Mouse (Mus musculus): ENCODE measurements around the gene Srprb. TPM values are rescaled to one million over a fixed set of nuclear protein-coding genes. Genes with fewer than 3 reads are reported as not detected.

Srprb gene
- total and polyA plus RNA-seq, 2 experiments from 2014 or later, result 43.1 to 55.3 TPM

- Histone ChIP-seq H3K9ac (replicated peaks; ENCODE audit: low read length) (no peak overlapping the region), H3K27me3 (ENCODE audit: insufficient read depth, low read length) (no peaks in the 10 kb centered on the region), H3K4me1 (ENCODE audit: insufficient read depth, low read length) (peaks cover 6% of the 10 kb centered on the region; the same call in 1 of the 2 replicates), H3K9me3 (ENCODE audit: low read length) (no peaks in the 10 kb centered on the region), H3K36me3 (ENCODE audit: insufficient read depth, low read length) (no peaks in the 10 kb centered on the region), H3K4me2 (ENCODE audit: low read depth, low read length) (no peak overlapping the region), H3K27ac (peak overlapping the region; percentile 42; the same call in 1 of the 2 replicates), H3K4me3 (ENCODE audit: low read length) (no peak overlapping the region)
- no peak for DNase-seq (ENCODE audit: low spot score)
- TF ChIP-seq CTCF (IDR thresholded peaks at IDR 0.05; ENCODE audit: low read depth), result no peak
- no peak for ATAC-seq
- 40% methylated on average over 7 of the region's 7 CpGs for WGBS
Observed at GRCm38 (mm10) chr9:103234565-103235165, 32.7 kb upstream of the Srprb start.

DNA sequence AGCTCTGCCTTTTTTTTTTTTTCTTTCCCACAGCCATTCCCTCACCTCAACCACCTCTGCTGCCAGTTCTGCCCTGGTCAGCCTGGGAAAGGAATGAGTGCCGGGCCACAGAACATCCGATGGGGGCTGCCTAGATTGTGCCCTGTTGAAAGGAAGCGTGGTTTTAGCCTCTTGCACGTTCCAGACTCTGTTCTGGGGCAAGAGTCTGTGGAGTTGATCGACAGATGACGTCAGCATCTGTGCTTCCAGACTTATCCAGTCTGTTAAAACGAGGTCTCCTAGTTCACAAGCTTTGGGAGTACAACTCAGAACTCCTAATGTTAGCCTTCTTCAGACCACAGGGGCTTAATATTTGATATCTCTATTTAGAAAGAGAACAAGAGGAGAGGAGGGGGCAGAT lies 32.1 kb upstream of the Srprb start:
- Histone ChIP-seq H3K27ac (peak overlapping the region; percentile 42; the same call in 1 of the 2 replicates), H3K4me1 (ENCODE audit: insufficient read depth, low read length) (peaks cover 6% of the 10 kb centered on the region; the same call in 1 of the 2 replicates), H3K27me3 (ENCODE audit: insufficient read depth, low read length) (no peaks in the 10 kb centered on the region), H3K36me3 (ENCODE audit: insufficient read depth, low read length) (no peaks in the 10 kb centered on the region), H3K4me3 (ENCODE audit: low read length) (no peak overlapping the region), H3K9ac (replicated peaks; ENCODE audit: low read length) (no peak overlapping the region), H3K9me3 (ENCODE audit: low read length) (no peaks in the 10 kb centered on the region), H3K4me2 (ENCODE audit: low read depth, low read length) (no peak overlapping the region)
- 69% methylated on average over 7 of the region's 7 CpGs for WGBS
- no peak for TF ChIP-seq CTCF (IDR thresholded peaks at IDR 0.05; ENCODE audit: low read depth)
- ATAC-seq (no peak), DNase-seq (ENCODE audit: low spot score) (no peak)

GRCm38 (mm10) chr9:103233006-103233395 lies 31.1 kb upstream of the Srprb start:
- Histone ChIP-seq H3K27ac (no peak overlapping the region), H3K27me3 (ENCODE audit: insufficient read depth, low read length) (no peaks in the 10 kb centered on the region), H3K36me3 (ENCODE audit: insufficient read depth, low read length) (no peaks in the 10 kb centered on the region), H3K9me3 (ENCODE audit: low read length) (no peaks in the 10 kb centered on the region), H3K4me2 (ENCODE audit: low read depth, low read length) (no peak overlapping the region), H3K9ac (replicated peaks; ENCODE audit: low read length) (no peak overlapping the region), H3K4me3 (ENCODE audit: low read length) (no peak overlapping the region), H3K4me1 (ENCODE audit: insufficient read depth, low read length) (peaks cover 6% of the 10 kb centered on the region; the same call in 1 of the 2 replicates)
- 72% methylated on average over 7 of the region's 7 CpGs for WGBS
- no peak for TF ChIP-seq CTCF (IDR thresholded peaks at IDR 0.05; ENCODE audit: low read depth)
- DNase-seq (ENCODE audit: low spot score) (no peak), ATAC-seq (no peak)

- Histone ChIP-seq H3K4me1 (ENCODE audit: insufficient read depth, low read length) (peaks cover 6% of the 10 kb centered on the region; the same call in 1 of the 2 replicates), H3K27ac (no peak overlapping the region), H3K4me2 (ENCODE audit: low read depth, low read length) (no peak overlapping the region), H3K9ac (replicated peaks; ENCODE audit: low read length) (no peak overlapping the region), H3K4me3 (ENCODE audit: low read length) (no peak overlapping the region), H3K9me3 (ENCODE audit: low read length) (no peaks in the 10 kb centered on the region), H3K36me3 (ENCODE audit: insufficient read depth, low read length) (no peaks in the 10 kb centered on the region), H3K27me3 (ENCODE audit: insufficient read depth, low read length) (no peaks in the 10 kb centered on the region)
- no peak for DNase-seq (ENCODE audit: low spot score)
- TF ChIP-seq CTCF (IDR thresholded peaks at IDR 0.05; ENCODE audit: low read depth), result no peak
- 90% methylated on average over 7 of the region's 7 CpGs for WGBS
- no peak for ATAC-seq
Observed at GRCm38 (mm10) chr9:103232232-103233005, 30.5 kb upstream of the Srprb start.

- Histone ChIP-seq H3K4me3 (ENCODE audit: low read length) (peak within 1 kb of the TSS; percentile 15), H3K27ac (peak within 1 kb of the TSS; percentile 76; the same call in 1 of the 2 replicates), H3K4me1 (ENCODE audit: insufficient read depth, low read length) (peaks cover 6% of the 10 kb centered on the region; the same call in 1 of the 2 replicates), H3K9ac (replicated peaks; ENCODE audit: low read length) (peak within 1 kb of the TSS; percentile 37), H3K4me2 (ENCODE audit: low read depth, low read length) (peak within 1 kb of the TSS; percentile 41), H3K36me3 (ENCODE audit: insufficient read depth, low read length) (no peaks in the 10 kb centered on the region), H3K9me3 (ENCODE audit: low read length) (no peaks in the 10 kb centered on the region), H3K27me3 (ENCODE audit: insufficient read depth, low read length) (no peaks in the 10 kb centered on the region)
- DNase-seq (ENCODE audit: low spot score), result peak; percentile 54
- peak; percentile 85 for ATAC-seq
- WGBS, result 43% methylated on average over 29 of the region's 29 CpGs
- TF ChIP-seq CTCF (IDR thresholded peaks at IDR 0.05; ENCODE audit: low read depth), result no peak
Observed at GRCm38 (mm10) chr9:103230151-103230951, 28.4 kb upstream of the Srprb start, which contains the start of the genes Gm20425 and Trf. Gm20425 (minus strand) TSS chr9:103230307. Trf (minus strand) TSS chr9:103230444.

DNA sequence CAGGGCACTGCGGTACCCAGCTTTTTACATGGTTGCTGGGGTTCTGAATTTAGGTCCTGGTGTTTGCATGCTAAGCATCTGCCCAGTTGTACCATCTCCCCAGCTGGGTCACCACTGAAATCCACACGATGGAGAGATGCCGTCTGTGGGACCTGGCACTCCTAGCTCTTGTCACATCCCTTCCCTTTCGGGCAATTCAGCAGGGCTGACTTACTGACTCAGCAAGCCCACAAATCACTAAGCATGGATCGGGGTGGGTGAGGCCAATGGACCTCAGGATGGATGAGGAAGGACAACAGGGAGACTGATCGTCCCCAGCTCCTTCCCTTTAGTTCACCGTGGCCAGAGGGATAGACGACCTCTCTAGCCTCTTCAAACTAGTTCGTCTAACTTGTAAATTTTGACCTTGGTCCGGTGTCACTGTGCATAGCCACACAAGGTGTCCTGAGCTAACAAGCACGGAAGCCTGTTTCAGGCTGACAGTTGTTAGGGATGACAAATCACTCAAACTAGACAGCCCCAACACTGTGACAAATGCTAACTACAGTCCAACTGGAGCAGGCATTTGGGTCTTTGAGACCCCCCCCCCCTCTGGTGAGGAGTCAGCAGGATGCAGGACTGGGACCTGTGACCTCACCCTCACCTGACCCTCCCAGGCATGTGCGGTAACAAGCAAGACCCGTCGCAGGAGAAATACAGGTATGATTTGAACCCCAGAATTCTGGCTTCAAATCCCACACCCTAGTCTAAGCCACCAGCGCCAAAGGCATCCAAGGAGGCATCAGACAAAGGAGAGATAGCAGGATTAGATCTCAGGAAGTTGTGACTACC lies 27.3 kb upstream of the Srprb start:
- DNase-seq (ENCODE audit: low spot score) (no peak), ATAC-seq (no peak)
- Histone ChIP-seq H3K4me3 (ENCODE audit: low read length) (no peak overlapping the region), H3K4me2 (ENCODE audit: low read depth, low read length) (no peak overlapping the region), H3K4me1 (ENCODE audit: insufficient read depth, low read length) (peaks cover 6% of the 10 kb centered on the region; the same call in 1 of the 2 replicates), H3K9me3 (ENCODE audit: low read length) (no peaks in the 10 kb centered on the region), H3K27me3 (ENCODE audit: insufficient read depth, low read length) (no peaks in the 10 kb centered on the region), H3K9ac (replicated peaks; ENCODE audit: low read length) (no peak overlapping the region), H3K27ac (no peak overlapping the region), H3K36me3 (ENCODE audit: insufficient read depth, low read length) (no peaks in the 10 kb centered on the region)
- WGBS, result 84% methylated on average over 15 of the region's 15 CpGs
- TF ChIP-seq CTCF (IDR thresholded peaks at IDR 0.05; ENCODE audit: low read depth), result no peak
